Comparison of ENCODE assay signal across 7 mouse cellular contexts in genomic region chr6:101890655-101891054, GRCm38 (mm10).
"Had no signal": no experiment of that assay in that cellular context is flagged by ENCODE, and none has a peak within 500 bp of the region (broad histone marks: within the 10 kb centered on the region; RNA-seq: fewer than 3 reads in every experiment).

No protein-coding gene starts in this region.

- DNase-seq: liver, postnatal 0 days; lung, adult 2 months; lung, postnatal 14 days; lung, postnatal 36 days; thymus, adult 2 months; thymus, postnatal 25 days; thymus, postnatal 4 days had no signal
